Mouse (Mus musculus) forebrain, embryonic 16.5 days (tissue): Measurements from ENCODE around the gene Bend5. TPM values are rescaled to one million over a fixed set of nuclear protein-coding genes. Genes with fewer than 3 reads are reported as not detected.
A peak's percentile ranks its signal among the peaks of the same experiment; 100 is the strongest.

ENCODE experiments used
- ATAC-seq: fragments of 200-750 bp; cut with Nextera tagmentation; 2 replicates; pipeline ENCODE4 v1.8.0; 2017; ENCODE audit warnings: mild to moderate bottlenecking, moderate library complexity
- H3K27ac ChIP-seq: fragments of 300-500 bp; sonication (generic); 2 replicates; pipeline ENCODE4 v1.5.1; 2014; ENCODE audit warnings: low read length, control low read depth
- H3K27me3 ChIP-seq: fragments of 300-500 bp; sonication (generic); replicated peaks from 2 replicates; pipeline ENCODE4 v1.6.1; 2014; ENCODE audit warnings: low read length; ENCODE audit not compliant: control insufficient read depth, insufficient read depth
- H3K36me3 ChIP-seq: fragments of 300-500 bp; sonication (generic); 2 replicates; pipeline ENCODE4 v1.6.1; 2014; ENCODE audit not compliant: control insufficient read depth, insufficient read depth
- H3K4me1 ChIP-seq: fragments of 300-500 bp; sonication (generic); replicated peaks from 2 replicates; pipeline ENCODE4 v1.6.1; 2014; ENCODE audit warnings: low read length; ENCODE audit not compliant: control insufficient read depth, insufficient read depth
- H3K4me2 ChIP-seq: fragments of 300-500 bp; sonication (generic); 2 replicates; pipeline ENCODE4 v1.6.1; 2014; ENCODE audit warnings: mild to moderate bottlenecking, low read length, control low read depth
- H3K4me3 ChIP-seq: fragments of 300-500 bp; sonication (generic); replicated peaks from 2 replicates; pipeline ENCODE4 v1.5.1; 2014; ENCODE audit warnings: mild to moderate bottlenecking, low read length, control low read depth
- H3K9ac ChIP-seq: fragments of 300-500 bp; sonication (generic); replicated peaks from 2 replicates; pipeline ENCODE4 v1.6.1; 2014; ENCODE audit warnings: low read depth, low read length, control low read depth
- H3K9me3 ChIP-seq: fragments of 300-500 bp; sonication (generic); 2 replicates; pipeline ENCODE4 v1.6.1; 2016; ENCODE audit warnings: low read length; ENCODE audit not compliant: control insufficient read depth
- WGBS: fragments of 180-500 bp; shearing (Covaris S2); extraction: QIAGEN DNeasy Blood & Tissue Kit; methylation state at CpG from one replicate; pipeline ENCODE4 v1.1.7; 2014; 5-methylcytosine and 5-hydroxymethylcytosine counted together
- polyA plus RNA-seq: library from polyadenylated mRNA; unstranded; fragments of >200 nt; fragmentation: Nextera tagmentation; extraction: Ambion mirVana; gene quantifications from 2 replicates; pipeline ENCODE4 v1.2.1, GENCODE M21; 2015

The Bend5 gene
- polyA plus RNA-seq, 1 experiment from 2014 or later: 53.8 TPM

DNA sequence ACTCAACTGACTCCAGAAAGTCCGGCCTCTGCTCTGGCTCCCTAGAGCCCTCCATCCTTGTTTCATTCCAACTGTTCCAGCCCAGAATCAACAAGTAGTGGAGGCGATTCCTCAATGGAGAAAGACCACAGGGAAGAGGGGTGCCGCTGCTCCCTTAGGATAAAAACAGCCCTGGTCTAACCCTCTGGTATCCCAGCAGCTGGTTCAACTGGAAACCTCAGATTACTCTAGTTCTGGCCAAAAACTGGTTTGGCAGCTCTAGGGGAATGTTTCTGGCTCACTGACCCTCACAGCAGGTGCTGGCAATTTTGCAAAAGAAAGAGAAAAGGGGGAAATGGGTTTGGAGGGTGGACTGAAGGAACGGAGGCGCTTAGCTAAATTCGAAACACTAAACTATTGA, 407 bp upstream of the Bend5 start:
- peaks cover 19% of the 10 kb centered on the region for H3K4me1 ChIP-seq
- no peaks in the 10 kb centered on the region for H3K36me3 ChIP-seq
- H3K27me3 ChIP-seq: no peaks in the 10 kb centered on the region
- H3K9ac ChIP-seq: peak overlapping the region; percentile 83
- peak; percentile 51 for ATAC-seq
- 0% methylated on average over 6 of the region's 6 CpGs for WGBS
- no peak overlapping the region for H3K27ac ChIP-seq
- H3K9me3 ChIP-seq: no peaks in the 10 kb centered on the region
- peak overlapping the region; percentile 68 for H3K4me3 ChIP-seq
- peak overlapping the region; percentile 81 for H3K4me2 ChIP-seq

DNA sequence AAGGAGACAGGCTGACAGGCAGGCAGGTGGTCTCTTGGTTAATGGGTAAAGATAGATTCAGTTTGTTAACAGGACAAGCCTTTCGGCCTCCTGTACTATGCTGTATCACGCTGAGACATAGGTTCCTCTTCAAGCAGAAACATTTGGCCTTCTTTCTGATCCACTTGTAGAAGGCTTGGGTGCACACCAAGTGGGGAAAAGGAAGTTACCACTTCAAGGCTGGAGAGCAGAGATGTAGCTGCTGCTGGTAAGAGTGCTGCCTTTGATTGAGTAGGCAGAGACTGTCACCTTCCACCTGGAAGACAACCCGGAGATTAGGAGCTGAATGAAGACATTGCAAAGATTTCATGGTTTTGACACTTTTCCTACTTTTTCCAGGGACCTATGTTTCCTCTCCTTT, 1.3 kb downstream of the Bend5 start:
- no peaks in the 10 kb centered on the region for H3K9me3 ChIP-seq
- 77% methylated on average over 3 of the region's 3 CpGs for WGBS
- H3K27ac ChIP-seq: no peak overlapping the region
- peaks cover 20% of the 10 kb centered on the region for H3K4me1 ChIP-seq
- H3K4me3 ChIP-seq: peak overlapping the region; percentile 68
- H3K4me2 ChIP-seq: peak overlapping the region; percentile 81
- H3K36me3 ChIP-seq: no peaks in the 10 kb centered on the region
- H3K27me3 ChIP-seq: no peaks in the 10 kb centered on the region
- peak overlapping the region; percentile 83 for H3K9ac ChIP-seq
- ATAC-seq: no peak

DNA sequence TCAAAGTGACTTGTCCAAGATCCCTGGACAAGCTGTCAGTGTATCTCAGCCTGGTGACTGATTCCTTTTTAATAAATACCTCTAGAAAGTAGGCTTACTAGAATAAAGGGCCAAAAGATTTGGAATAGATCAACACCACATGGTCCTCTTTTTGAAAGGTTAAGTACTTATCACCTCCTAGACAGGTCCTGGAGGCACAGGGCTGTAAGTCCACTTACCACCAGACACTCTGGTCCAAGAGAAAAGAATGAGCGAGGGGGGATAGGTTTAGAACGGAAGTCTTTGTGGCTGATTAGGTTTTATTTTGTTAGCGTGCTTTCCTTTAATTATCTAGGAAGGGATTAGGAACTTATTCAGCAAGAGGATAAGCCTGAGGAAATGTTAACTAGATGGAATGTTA, 1.7 kb downstream of the Bend5 start:
- Histone ChIP-seq H3K36me3 (no peaks in the 10 kb centered on the region), H3K9ac (no peak overlapping the region), H3K4me1 (peaks cover 20% of the 10 kb centered on the region), H3K27me3 (no peaks in the 10 kb centered on the region), H3K4me3 (peak overlapping the region; percentile 68), H3K4me2 (peak overlapping the region; percentile 81), H3K9me3 (no peaks in the 10 kb centered on the region), H3K27ac (no peak overlapping the region)
- no peak for ATAC-seq
- 30% methylated on average over 3 of the region's 3 CpGs for WGBS

DNA sequence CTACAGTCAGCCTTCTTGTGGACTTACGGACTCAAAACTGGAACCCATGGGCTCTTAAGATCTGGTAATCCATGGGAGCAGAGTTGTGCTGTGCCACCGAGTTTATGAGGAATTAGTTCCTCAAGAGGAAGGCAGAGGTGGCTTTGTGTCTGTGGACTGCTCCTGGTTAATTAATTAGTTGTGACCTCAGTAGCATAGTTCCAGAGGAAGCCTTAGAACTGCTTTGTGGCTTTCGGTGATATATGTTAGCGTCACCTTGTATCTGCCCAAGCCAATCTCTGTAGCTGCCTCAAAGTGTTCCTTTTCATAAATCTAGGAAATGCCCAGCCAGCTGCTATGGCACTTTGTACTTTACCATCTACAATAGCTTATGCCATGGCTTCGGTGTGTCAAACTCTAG, 2.9 kb downstream of the Bend5 start:
- Histone ChIP-seq H3K9ac (no peak overlapping the region), H3K27ac (no peak overlapping the region), H3K4me3 (no peak overlapping the region), H3K4me2 (no peak overlapping the region), H3K4me1 (peaks cover 20% of the 10 kb centered on the region), H3K9me3 (no peaks in the 10 kb centered on the region), H3K27me3 (no peaks in the 10 kb centered on the region), H3K36me3 (no peaks in the 10 kb centered on the region)
- no peak for ATAC-seq
- 85% methylated on average over 5 of the region's 5 CpGs for WGBS

DNA sequence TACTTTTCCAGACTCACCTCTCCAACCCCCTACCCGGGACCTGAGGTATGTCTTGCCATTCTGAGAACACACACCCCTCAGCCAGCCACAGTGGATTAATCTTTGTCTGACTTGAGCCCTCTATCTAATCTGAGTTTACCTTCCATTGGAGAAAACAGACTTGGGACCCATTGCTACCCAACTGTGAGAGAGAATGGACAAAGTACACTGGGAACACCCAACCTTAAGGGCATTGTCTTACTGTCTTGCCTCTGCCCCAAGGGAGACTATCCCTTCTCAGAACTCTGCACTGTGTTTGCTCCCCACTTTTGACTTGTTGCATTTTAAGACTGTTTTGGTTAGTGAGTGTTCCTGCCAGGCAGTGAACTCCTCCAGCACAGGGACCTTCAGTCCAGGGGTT, 4.7 kb downstream of the Bend5 start:
- H3K4me2 ChIP-seq: no peak overlapping the region
- H3K27me3 ChIP-seq: no peaks in the 10 kb centered on the region
- no peak for ATAC-seq
- H3K36me3 ChIP-seq: no peaks in the 10 kb centered on the region
- H3K27ac ChIP-seq: no peak overlapping the region
- peaks cover 20% of the 10 kb centered on the region for H3K4me1 ChIP-seq
- 92% methylated on average over 1 of the region's 1 CpGs for WGBS
- H3K9ac ChIP-seq: no peak overlapping the region
- no peaks in the 10 kb centered on the region for H3K9me3 ChIP-seq
- no peak overlapping the region for H3K4me3 ChIP-seq

DNA sequence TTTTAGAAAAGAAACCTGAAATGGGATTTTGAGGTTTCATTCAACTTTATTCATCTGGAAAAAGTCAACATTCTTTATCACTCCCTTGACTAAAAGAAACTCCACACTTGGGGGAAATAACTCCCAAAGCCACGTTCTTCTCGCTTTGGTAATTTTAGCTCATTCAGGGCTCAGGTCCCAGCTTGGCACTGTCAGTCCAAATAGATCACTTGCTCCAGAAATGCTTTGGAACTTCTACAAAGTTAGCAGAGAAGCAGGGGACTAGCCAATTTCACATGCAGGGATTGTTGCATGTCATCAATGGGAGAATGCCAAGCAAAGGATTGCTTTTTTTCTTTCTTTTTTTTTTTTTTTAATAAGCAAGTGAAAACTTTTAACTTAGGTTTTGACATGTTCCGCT, 5.2 kb downstream of the Bend5 start:
- 56% methylated on average over 3 of the region's 3 CpGs for WGBS
- H3K27me3 ChIP-seq: no peaks in the 10 kb centered on the region
- peaks cover 20% of the 10 kb centered on the region for H3K4me1 ChIP-seq
- H3K27ac ChIP-seq: no peak overlapping the region
- no peak overlapping the region for H3K4me2 ChIP-seq
- ATAC-seq: no peak
- no peak overlapping the region for H3K9ac ChIP-seq
- no peak overlapping the region for H3K4me3 ChIP-seq
- no peaks in the 10 kb centered on the region for H3K9me3 ChIP-seq
- no peaks in the 10 kb centered on the region for H3K36me3 ChIP-seq

DNA sequence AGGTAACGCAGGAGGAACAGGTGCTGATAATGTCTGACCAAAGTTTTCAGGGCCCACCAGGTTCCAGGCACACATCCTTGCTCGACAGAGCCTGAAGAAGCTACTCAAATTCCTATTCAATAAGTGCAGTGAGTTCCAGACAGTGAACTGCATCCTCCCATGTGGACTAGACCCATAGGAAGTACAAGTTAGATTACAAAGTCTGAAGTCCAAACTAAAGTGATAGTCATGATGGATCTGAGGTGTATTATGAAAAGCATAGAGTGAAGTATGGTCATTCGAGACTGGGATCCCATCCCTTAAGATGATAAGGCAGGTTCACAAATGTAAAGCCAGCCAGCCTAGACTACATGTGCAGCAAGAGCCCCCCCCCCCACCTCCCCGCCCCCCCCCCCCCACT, 6.1 kb downstream of the Bend5 start:
- no peak for ATAC-seq

DNA sequence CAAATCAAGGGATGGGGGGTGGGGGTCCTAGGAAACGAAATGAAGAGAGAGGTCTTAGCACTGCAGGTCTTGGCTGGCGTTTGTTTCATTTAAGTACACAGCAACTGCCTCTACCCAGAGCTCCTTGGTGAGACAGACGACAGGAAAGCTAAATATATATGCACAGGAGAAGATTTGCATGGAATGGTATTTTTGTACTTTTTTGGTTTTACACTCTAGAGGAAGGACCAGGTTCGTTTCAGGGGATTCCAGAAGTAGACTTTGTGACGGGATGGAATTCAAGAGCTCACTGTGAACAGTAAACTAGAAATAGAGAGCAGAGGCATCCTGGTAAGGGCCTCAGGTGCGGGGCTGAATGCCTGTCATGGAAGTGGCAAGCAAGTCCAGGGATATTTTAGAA, 7.0 kb downstream of the Bend5 start:
- Histone ChIP-seq H3K9me3 (no peaks in the 10 kb centered on the region), H3K9ac (no peak overlapping the region), H3K27ac (no peak overlapping the region), H3K4me1 (peaks cover 9% of the 10 kb centered on the region), H3K36me3 (no peaks in the 10 kb centered on the region), H3K4me3 (no peak overlapping the region), H3K27me3 (no peaks in the 10 kb centered on the region), H3K4me2 (no peak overlapping the region)
- 93% methylated on average over 6 of the region's 6 CpGs for WGBS
- ATAC-seq: no peak

More for the DNA sequence above, 6.1 kb downstream of the Bend5 start:
- no peak overlapping the region for H3K9ac ChIP-seq
- no peaks in the 10 kb centered on the region for H3K27me3 ChIP-seq
- no peak overlapping the region for H3K4me3 ChIP-seq
- 88% methylated on average over 4 of the region's 4 CpGs for WGBS
- H3K36me3 ChIP-seq: no peaks in the 10 kb centered on the region
- H3K4me2 ChIP-seq: no peak overlapping the region
- H3K9me3 ChIP-seq: no peaks in the 10 kb centered on the region
- H3K27ac ChIP-seq: no peak overlapping the region
- H3K4me1 ChIP-seq: peaks cover 16% of the 10 kb centered on the region

DNA sequence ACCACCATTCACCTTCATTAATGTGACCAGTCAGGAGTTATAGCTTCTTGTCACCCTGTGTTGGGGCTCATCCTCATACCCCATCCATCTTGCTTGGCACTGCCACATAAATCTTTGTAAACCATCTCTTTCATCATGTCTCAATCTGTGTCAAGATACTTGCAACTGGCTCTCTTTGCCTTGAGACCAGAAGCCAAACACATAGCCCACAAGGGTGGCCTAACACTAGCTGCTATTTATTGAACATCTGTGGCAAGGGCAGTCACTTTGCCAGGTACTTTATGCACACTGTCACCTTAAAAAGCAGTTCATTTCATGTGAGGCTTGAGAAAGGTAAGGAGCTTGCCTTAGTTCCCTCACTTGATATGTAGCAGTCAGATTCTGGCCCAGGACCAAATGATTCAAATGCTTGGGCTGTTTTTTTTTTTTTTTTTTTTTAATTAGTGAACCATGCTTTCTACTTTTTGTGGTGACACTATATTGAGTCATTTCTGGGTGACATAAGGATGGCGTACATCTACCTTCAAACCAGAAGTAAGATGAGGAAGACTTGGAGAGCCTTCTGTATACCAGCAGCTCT, 9.7 kb downstream of the Bend5 start:
- Histone ChIP-seq H3K9ac (no peak overlapping the region), H3K9me3 (no peaks in the 10 kb centered on the region), H3K4me1 (0 out of 2 replicates have a peak, but pooled peaks cover 2% of the 10 kb centered on the region), H3K36me3 (no peaks in the 10 kb centered on the region), H3K27ac (no peak overlapping the region), H3K4me2 (no peak overlapping the region), H3K4me3 (no peak overlapping the region), H3K27me3 (no peaks in the 10 kb centered on the region)
- WGBS: 89% methylated on average over 1 of the region's 1 CpGs
- ATAC-seq: no peak

DNA sequence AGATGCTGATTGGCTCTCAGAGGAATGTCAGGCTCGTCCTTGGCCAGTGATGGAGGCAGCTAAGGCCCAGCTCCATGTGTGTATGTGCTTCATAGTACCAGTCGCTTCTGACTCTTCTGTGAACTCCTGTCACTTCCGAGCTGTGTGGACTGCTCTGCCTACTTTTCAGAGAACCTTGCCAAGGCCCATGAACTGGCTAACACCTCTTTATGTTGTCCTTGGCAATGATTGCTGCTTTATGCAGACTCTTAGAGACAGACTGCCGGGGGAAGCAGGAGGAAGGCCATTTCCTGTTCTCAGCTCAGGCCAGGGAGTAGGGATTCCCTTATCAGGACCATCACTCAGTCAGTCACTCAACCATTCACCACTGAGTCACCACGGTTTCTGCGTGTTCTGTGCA, 10.4 kb downstream of the Bend5 start:
- H3K4me2 ChIP-seq: no peak overlapping the region
- no peaks in the 10 kb centered on the region for H3K4me1 ChIP-seq
- no peak overlapping the region for H3K4me3 ChIP-seq
- ATAC-seq: no peak
- H3K9ac ChIP-seq: no peak overlapping the region
- no peaks in the 10 kb centered on the region for H3K9me3 ChIP-seq
- H3K27ac ChIP-seq: no peak overlapping the region
- WGBS: 65% methylated on average over 6 of the region's 6 CpGs
- H3K27me3 ChIP-seq: no peaks in the 10 kb centered on the region
- no peaks in the 10 kb centered on the region for H3K36me3 ChIP-seq
